ENCODE assay signal across 15 mouse cellular contexts in genomic region chr4:142186155-142186554, GRCm38 (mm10). TPM values are rescaled to one million over a fixed set of nuclear protein-coding genes. Genes with fewer than 3 reads are reported as not detected.
A peak's percentile ranks its signal among the peaks of the same experiment; 100 is the strongest.
DNase-seq lines count a peak whose midpoint lies in the region; ATAC-seq and TF ChIP-seq lines count a peak whose summit lies in the region.
"Had no signal": no experiment of that assay in that cellular context is flagged by ENCODE, and none has a peak within 500 bp of the region (broad histone marks: within the 10 kb centered on the region; RNA-seq: fewer than 3 reads in every experiment).

No protein-coding gene starts in this region.

- no peaks in the 10 kb centered on the region for H3K27me3 ChIP-seq in E14TG2a.4 (ENCODE audit: insufficient read depth, low read length)
- no peaks in the 10 kb centered on the region for H3K27me3 ChIP-seq in intestine, postnatal 0 days (replicated peaks; ENCODE audit: control insufficient read depth, insufficient read depth, low read length)
- H3K27me3 ChIP-seq: heart, embryonic 12.5 days had no signal

- TF ChIP-seq CTCF in gastrocnemius, adult 2 months (IDR thresholded peaks at IDR 0.05), result peak; percentile 44
- peak; percentile 64 for TF ChIP-seq CTCF in layer of hippocampus, adult 2 months (conservative IDR thresholded peaks at IDR 0.05)
- TF ChIP-seq CTCF in E14TG2a.4 (conservative IDR thresholded peaks at IDR 0.05; ENCODE audit: low read length), result peak; percentile 90
- TF ChIP-seq CTCF in intestine, postnatal 0 days (IDR thresholded peaks at IDR 0.05; ENCODE audit: low read depth), result peak; percentile 62

- intact Hi-C loops in gastrocnemius, adult 2 months (cut with DNase I), result loop anchor here (5.0 kb wide), 1 partner anchor 34 kb away; no protein-coding TSS in a partner anchor

- H3K4me3 ChIP-seq in gastrocnemius, adult 2 months, result no peak overlapping the region
- no peak overlapping the region for H3K4me3 ChIP-seq in layer of hippocampus, adult 2 months
- peak overlapping the region; percentile 20; the same call in 1 of the 2 replicates for H3K4me3 ChIP-seq in E14TG2a.4 (replicated peaks; ENCODE audit: low read length)
- no peak overlapping the region for H3K4me3 ChIP-seq in intestine, postnatal 0 days (ENCODE audit: low read depth, low read length)
- H3K4me3 ChIP-seq: heart, embryonic 12.5 days had no signal

- no peak overlapping the region for H3K9ac ChIP-seq in intestine, postnatal 0 days (ENCODE audit: low read depth, low read length)
- H3K9ac ChIP-seq: heart, embryonic 12.5 days had no signal

- peaks cover 65% of the 10 kb centered on the region for H3K36me3 ChIP-seq in E14TG2a.4 (ENCODE audit: insufficient read depth, low read length)
- no peaks in the 10 kb centered on the region for H3K36me3 ChIP-seq in intestine, postnatal 0 days (ENCODE audit: control insufficient read depth, insufficient read depth)
- H3K36me3 ChIP-seq: G1E had no signal

- no peak for ATAC-seq in intestine, postnatal 0 days
- ATAC-seq: forebrain, embryonic 16.5 days; inflammation-experienced regulatory T-cells, adult 6 months had no signal

- H3K4me2 ChIP-seq in intestine, postnatal 0 days (replicated peaks; ENCODE audit: low read depth), result no peak overlapping the region
- H3K4me2 ChIP-seq: heart, embryonic 12.5 days had no signal

- peaks cover 56% of the 10 kb centered on the region for H3K4me1 ChIP-seq in E14TG2a.4 (replicated peaks; ENCODE audit: low read depth, low read length)
- H3K4me1 ChIP-seq in intestine, postnatal 0 days (replicated peaks; ENCODE audit: control insufficient read depth, insufficient read depth, low read length), result no peaks in the 10 kb centered on the region; the same call in 1 of the 2 replicates

- no peaks in the 10 kb centered on the region for H3K9me3 ChIP-seq in E14TG2a.4 (ENCODE audit: low read length)
- no peaks in the 10 kb centered on the region for H3K9me3 ChIP-seq in intestine, postnatal 0 days (ENCODE audit: control insufficient read depth)
- H3K9me3 ChIP-seq: heart, embryonic 12.5 days had no signal

- H3K27ac ChIP-seq in gastrocnemius, adult 2 months, result peak overlapping the region; percentile 63
- 0 out of 2 replicates have a peak overlapping the region, but pooled peaks have one; percentile 23 for H3K27ac ChIP-seq in layer of hippocampus, adult 2 months
- no peak overlapping the region; the same call in 1 of the 2 replicates for H3K27ac ChIP-seq in intestine, postnatal 0 days (ENCODE audit: low read depth, low read length)

- DNase-seq in gastrocnemius, adult 2 months, result no peak
- no peak for DNase-seq in gastrocnemius, adult 8-10 months (ENCODE audit: low spot score in 2 of 2)
- DNase-seq in layer of hippocampus, adult 2 months (ENCODE audit: low spot score in 2 of 2), result no peak
- no peak for DNase-seq in layer of hippocampus, postnatal 14 days (ENCODE audit: low spot score in 2 of 2)
- no peak for DNase-seq in T-cell, adult 2 months (ENCODE audit: low spot score)
- DNase-seq in right cerebral cortex, postnatal 4 days, result no peak
- DNase-seq: adrenal gland, postnatal 36 days; gastrocnemius, postnatal 14 days; thymus, postnatal 14 days had no signal

- WGBS in intestine, postnatal 0 days, result 93% methylated on average over 3 of the region's 3 CpGs

RNA-seq across cellular contexts. Expression of gene Kazn, which starts 53.0 kb away (rescaled TPM):
- total RNA-seq in gastrocnemius, adult 2 months (2021), result 1 to 10 TPM; 1.5 to 2.3 TPM
- 1 to 10 TPM; 1.3 to 1.9 (median 1.7) TPM for total RNA-seq in gastrocnemius, adult 8-10 months (2022)
- 10 to 100 TPM; 41.1 to 42.9 TPM for total RNA-seq in layer of hippocampus, adult 2 months (2021)
- 10 to 100 TPM; 49.9 to 57.7 TPM for total RNA-seq in layer of hippocampus, postnatal 14 days (2021)
- 17.5 and 20.2 TPM in 2 replicates for polyA plus RNA-seq in intestine, postnatal 0 days (2015; fragmentation: Nextera tagmentation; extraction: Ambion mirVana)
- polyA plus RNA-seq: G1E; inflammation-experienced regulatory T-cells, adult 6 months had no signal

Comparison
In these comparisons a context has a peak if more than half of its experiments do, and no peak if none do; other contexts are left out.
1. RNA of gene Kazn, which starts 53.0 kb away (total RNA-seq): 49.9 to 57.7 TPM in layer of hippocampus, postnatal 14 days and 41.1 to 42.9 TPM in layer of hippocampus, adult 2 months; 1.5 to 2.3 TPM in gastrocnemius, adult 2 months and 1.3 to 1.9 TPM in gastrocnemius, adult 8-10 months; every median in the first group is over 10 times any median in the second.
2. Peak in every context shown above with its lines, with median percentiles within 50 percentile points of each other: CTCF ChIP-seq.